Mouse (Mus musculus): ENCODE data around the gene Ogg1. TPM values are rescaled to one million over a fixed set of nuclear protein-coding genes. Genes with fewer than 3 reads are reported as not detected.
A peak's percentile ranks its signal among the peaks of the same experiment; 100 is the strongest.

Gene Ogg1
- polyA plus RNA-seq, 1 experiment from 2014 or later, result 14.5 TPM

- Histone ChIP-seq H3K4me2 (ENCODE audit: low read depth, low read length, severe bottlenecking) (no peak overlapping the region), H3K27ac (ENCODE audit: low read depth, low read length) (no peak overlapping the region), H3K9ac (ENCODE audit: low read length) (no peak overlapping the region), H3K9me3 (ENCODE audit: control insufficient read depth, low read length) (no peaks in the 10 kb centered on the region), H3K4me3 (ENCODE audit: low read depth, low read length) (no peak overlapping the region), H3K4me1 (replicated peaks; ENCODE audit: control insufficient read depth, insufficient read depth, low read length) (no peaks in the 10 kb centered on the region), H3K27me3 (ENCODE audit: control insufficient read depth, insufficient read depth, low read length) (no peaks in the 10 kb centered on the region), H3K36me3 (ENCODE audit: control insufficient read depth, insufficient read depth, low read length) (no peaks in the 10 kb centered on the region; the same call in 1 of the 2 replicates)
- no peak for ATAC-seq (replicated peaks; ENCODE audit: low FRiP score)
- no peak for DNase-seq (ENCODE audit: low spot score)
- 77% methylated on average over 6 of the region's 6 CpGs for WGBS
Measured at GRCm38 (mm10) chr6:113334216-113334615, 7.4 kb downstream of the Ogg1 start.

- Histone ChIP-seq H3K9ac (ENCODE audit: low read length) (no peak overlapping the region), H3K9me3 (ENCODE audit: control insufficient read depth, low read length) (no peaks in the 10 kb centered on the region), H3K4me3 (ENCODE audit: low read depth, low read length) (no peak overlapping the region), H3K4me1 (replicated peaks; ENCODE audit: control insufficient read depth, insufficient read depth, low read length) (no peaks in the 10 kb centered on the region), H3K36me3 (ENCODE audit: control insufficient read depth, insufficient read depth, low read length) (no peaks in the 10 kb centered on the region; the same call in 1 of the 2 replicates), H3K27me3 (ENCODE audit: control insufficient read depth, insufficient read depth, low read length) (no peaks in the 10 kb centered on the region), H3K27ac (ENCODE audit: low read depth, low read length) (no peak overlapping the region), H3K4me2 (ENCODE audit: low read depth, low read length, severe bottlenecking) (no peak overlapping the region)
- DNase-seq (ENCODE audit: low spot score) (no peak), ATAC-seq (replicated peaks; ENCODE audit: low FRiP score) (no peak)
- WGBS, result 79% methylated on average over 8 of the region's 8 CpGs
Measured at GRCm38 (mm10) chr6:113336852-113337620, 10.3 kb downstream of the Ogg1 start.

GRCm38 (mm10) chr6:113341574-113341973 lies 14.8 kb downstream of the Ogg1 start:
- Histone ChIP-seq H3K9me3 (ENCODE audit: control insufficient read depth, low read length) (no peaks in the 10 kb centered on the region), H3K4me2 (ENCODE audit: low read depth, low read length, severe bottlenecking) (no peak overlapping the region), H3K36me3 (ENCODE audit: control insufficient read depth, insufficient read depth, low read length) (no peaks in the 10 kb centered on the region)

GRCm38 (mm10) chr6:113342297-113342696 lies 15.5 kb downstream of the Ogg1 start:
- H3K27me3 ChIP-seq (ENCODE audit: control insufficient read depth, insufficient read depth, low read length), result no peaks in the 10 kb centered on the region
- peaks cover 6% of the 10 kb centered on the region; the same call in 1 of the 2 replicates for H3K4me1 ChIP-seq (replicated peaks; ENCODE audit: control insufficient read depth, insufficient read depth, low read length)
- no peaks in the 10 kb centered on the region for H3K9me3 ChIP-seq (ENCODE audit: control insufficient read depth, low read length)
- H3K36me3 ChIP-seq (ENCODE audit: control insufficient read depth, insufficient read depth, low read length), result no peaks in the 10 kb centered on the region
- 51% methylated on average over 4 of the region's 7 CpGs for WGBS
- DNase-seq (ENCODE audit: low spot score) (no peak), ATAC-seq (replicated peaks; ENCODE audit: low FRiP score) (no peak)
- H3K27ac ChIP-seq (ENCODE audit: low read depth, low read length), result no peak overlapping the region
- H3K4me2 ChIP-seq (ENCODE audit: low read depth, low read length, severe bottlenecking), result no peak overlapping the region
- no peak overlapping the region for H3K4me3 ChIP-seq (ENCODE audit: low read depth, low read length)
- no peak overlapping the region for H3K9ac ChIP-seq (ENCODE audit: low read length)

More at GRCm38 (mm10) chr6:113341574-113341973, 14.8 kb downstream of the Ogg1 start:
- Histone ChIP-seq H3K27ac (ENCODE audit: low read depth, low read length) (no peak overlapping the region), H3K4me1 (replicated peaks; ENCODE audit: control insufficient read depth, insufficient read depth, low read length) (peaks cover 6% of the 10 kb centered on the region; the same call in 1 of the 2 replicates), H3K4me3 (ENCODE audit: low read depth, low read length) (no peak overlapping the region), H3K9ac (ENCODE audit: low read length) (no peak overlapping the region), H3K27me3 (ENCODE audit: control insufficient read depth, insufficient read depth, low read length) (no peaks in the 10 kb centered on the region)
- DNase-seq (ENCODE audit: low spot score), result no peak
- 91% methylated on average over 6 of the region's 6 CpGs for WGBS
- no peak for ATAC-seq (replicated peaks; ENCODE audit: low FRiP score)

- peak; percentile 86 for ATAC-seq (replicated peaks; ENCODE audit: low FRiP score)
- H3K4me1 ChIP-seq (replicated peaks; ENCODE audit: control insufficient read depth, insufficient read depth, low read length), result peaks cover 6% of the 10 kb centered on the region; the same call in 1 of the 2 replicates
- WGBS, result 15% methylated on average over 32 of the region's 32 CpGs
Measured at GRCm38 (mm10) chr6:113343177-113344092, 16.7 kb downstream of the Ogg1 start, which contains the start of gene Camk1. Gene Camk1, minus strand, starts transcription at chr6:113343984.

GRCm38 (mm10) chr6:113344321-113344720 lies 17.5 kb downstream of the Ogg1 start:
- Histone ChIP-seq H3K36me3 (ENCODE audit: control insufficient read depth, insufficient read depth, low read length) (no peaks in the 10 kb centered on the region), H3K4me1 (replicated peaks; ENCODE audit: control insufficient read depth, insufficient read depth, low read length) (peaks cover 6% of the 10 kb centered on the region; the same call in 1 of the 2 replicates), H3K4me3 (ENCODE audit: low read depth, low read length) (0 out of 2 replicates have a peak overlapping the region, but pooled peaks have one; percentile 42), H3K9me3 (ENCODE audit: control insufficient read depth, low read length) (no peaks in the 10 kb centered on the region), H3K27ac (ENCODE audit: low read depth, low read length) (no peak overlapping the region), H3K27me3 (ENCODE audit: control insufficient read depth, insufficient read depth, low read length) (no peaks in the 10 kb centered on the region), H3K4me2 (ENCODE audit: low read depth, low read length, severe bottlenecking) (peak overlapping the region; percentile 64; the same call in 1 of the 2 replicates), H3K9ac (ENCODE audit: low read length) (peak overlapping the region; percentile 83; the same call in 1 of the 2 replicates)
- no peak for ATAC-seq (replicated peaks; ENCODE audit: low FRiP score)
- WGBS, result 67% methylated on average over 2 of the region's 2 CpGs
- no peak for DNase-seq (ENCODE audit: low spot score)

More at GRCm38 (mm10) chr6:113343177-113344092, 16.7 kb downstream of the Ogg1 start, which contains the start of gene Camk1:
- Histone ChIP-seq H3K4me2 (ENCODE audit: low read depth, low read length, severe bottlenecking) (peak within 1 kb of the TSS; percentile 64), H3K27ac (ENCODE audit: low read depth, low read length) (no peak within 1 kb of the TSS), H3K9me3 (ENCODE audit: control insufficient read depth, low read length) (no peaks in the 10 kb centered on the region), H3K4me3 (ENCODE audit: low read depth, low read length) (peak within 1 kb of the TSS; percentile 42), H3K9ac (ENCODE audit: low read length) (peak within 1 kb of the TSS; percentile 83), H3K27me3 (ENCODE audit: control insufficient read depth, insufficient read depth, low read length) (no peaks in the 10 kb centered on the region), H3K36me3 (ENCODE audit: control insufficient read depth, insufficient read depth, low read length) (no peaks in the 10 kb centered on the region)
- DNase-seq (ENCODE audit: low spot score), result peak; percentile 78

- WGBS, result 74% methylated on average over 4 of the region's 4 CpGs
Measured at GRCm38 (mm10) chr6:113346897-113347296, 20.1 kb downstream of the Ogg1 start.

GRCm38 (mm10) chr6:113350538-113350937 lies 23.8 kb downstream of the Ogg1 start:
- Histone ChIP-seq H3K4me2 (ENCODE audit: low read depth, low read length, severe bottlenecking) (no peak overlapping the region), H3K9me3 (ENCODE audit: control insufficient read depth, low read length) (no peaks in the 10 kb centered on the region), H3K27ac (ENCODE audit: low read depth, low read length) (no peak overlapping the region), H3K27me3 (ENCODE audit: control insufficient read depth, insufficient read depth, low read length) (no peaks in the 10 kb centered on the region), H3K4me3 (ENCODE audit: low read depth, low read length) (no peak overlapping the region), H3K36me3 (ENCODE audit: control insufficient read depth, insufficient read depth, low read length) (no peaks in the 10 kb centered on the region), H3K9ac (ENCODE audit: low read length) (no peak overlapping the region), H3K4me1 (replicated peaks; ENCODE audit: control insufficient read depth, insufficient read depth, low read length) (no peaks in the 10 kb centered on the region)
- ATAC-seq (replicated peaks; ENCODE audit: low FRiP score) (no peak), DNase-seq (ENCODE audit: low spot score) (no peak)

More at GRCm38 (mm10) chr6:113346897-113347296, 20.1 kb downstream of the Ogg1 start:
- Histone ChIP-seq H3K4me3 (ENCODE audit: low read depth, low read length) (no peak overlapping the region), H3K36me3 (ENCODE audit: control insufficient read depth, insufficient read depth, low read length) (no peaks in the 10 kb centered on the region), H3K27me3 (ENCODE audit: control insufficient read depth, insufficient read depth, low read length) (no peaks in the 10 kb centered on the region), H3K27ac (ENCODE audit: low read depth, low read length) (no peak overlapping the region), H3K4me1 (replicated peaks; ENCODE audit: control insufficient read depth, insufficient read depth, low read length) (peaks cover 6% of the 10 kb centered on the region; the same call in 1 of the 2 replicates), H3K9ac (ENCODE audit: low read length) (no peak overlapping the region), H3K4me2 (ENCODE audit: low read depth, low read length, severe bottlenecking) (no peak overlapping the region), H3K9me3 (ENCODE audit: control insufficient read depth, low read length) (no peaks in the 10 kb centered on the region)
- no peak for DNase-seq (ENCODE audit: low spot score)
- ATAC-seq (replicated peaks; ENCODE audit: low FRiP score), result no peak
